Mouse (Mus musculus) midbrain, embryonic 14.5 days (tissue): ENCODE measurements around the gene Camk2n1. TPM values are rescaled to one million over a fixed set of nuclear protein-coding genes. Genes with fewer than 3 reads are reported as not detected.
"Not testable (repeated sequence)": the region's sequence is repeated elsewhere in the genome, so short reads cannot be mapped to it uniquely, and the experiment has no call there.

Experiments used
- ATAC-seq: fragments of 200-750 bp; cut with Nextera tagmentation; 2 replicates; pipeline ENCODE4 v1.8.0; 2017; ENCODE audit warnings: moderate number of reproducible peaks, moderate library complexity; ENCODE audit not compliant: low FRiP score, low TSS enrichment
- DNase-seq: peaks from one replicate; pipeline ENCODE4 v3.0.0-alpha.2; 2015
- H3K27ac ChIP-seq: fragments of 300-500 bp; sonication (generic); replicated peaks from 2 replicates; pipeline ENCODE4 v1.5.1; 2014; ENCODE audit warnings: mild to moderate bottlenecking, low read depth, low read length, moderate library complexity
- H3K27me3 ChIP-seq: fragments of 300-500 bp; sonication (generic); 2 replicates; pipeline ENCODE4 v1.6.1; 2014; ENCODE audit warnings: low read length, control low read depth, mixed read lengths; ENCODE audit not compliant: control insufficient read depth, insufficient read depth
- H3K36me3 ChIP-seq: fragments of 300-500 bp; sonication (generic); 2 replicates; pipeline ENCODE4 v1.6.1; 2014; ENCODE audit warnings: low read length, control low read depth; ENCODE audit not compliant: control insufficient read depth, insufficient read depth
- H3K4me1 ChIP-seq: fragments of 300-500 bp; sonication (generic); 2 replicates; pipeline ENCODE4 v1.6.1; 2014; ENCODE audit warnings: mild to moderate bottlenecking, antibody characterized with exemption, low read length, control low read depth; ENCODE audit not compliant: control insufficient read depth, insufficient read depth
- H3K4me2 ChIP-seq: fragments of 300-500 bp; sonication (generic); 2 replicates; pipeline ENCODE4 v1.6.1; 2014; ENCODE audit warnings: mild to moderate bottlenecking, low read length, moderate library complexity
- H3K4me3 ChIP-seq: fragments of 300-500 bp; sonication (generic); replicated peaks from 2 replicates; pipeline ENCODE4 v1.5.1; 2014; ENCODE audit warnings: low read depth, low read length
- H3K9ac ChIP-seq: fragments of 300-500 bp; sonication (generic); replicated peaks from 2 replicates; pipeline ENCODE4 v1.6.1; 2014; ENCODE audit warnings: mild to moderate bottlenecking, low read length, moderate library complexity
- H3K9me3 ChIP-seq: fragments of 300-500 bp; sonication (generic); 2 replicates; pipeline ENCODE4 v1.6.1; 2016; ENCODE audit warnings: low read length, control low read depth, mixed read lengths; ENCODE audit not compliant: control insufficient read depth
- WGBS: fragments of 180-500 bp; shearing (Covaris S2); extraction: QIAGEN DNeasy Blood & Tissue Kit; methylation state at CpG from one replicate; pipeline ENCODE4 v1.1.7; 2014; 5-methylcytosine and 5-hydroxymethylcytosine counted together
- polyA plus RNA-seq: library from polyadenylated mRNA; unstranded; fragments of >200 nt; fragmentation: Nextera tagmentation; extraction: Ambion mirVana; gene quantifications from 2 replicates; pipeline ENCODE4 v1.2.1, GENCODE M21; 2014

The Camk2n1 gene
- polyA plus RNA-seq, 1 experiment from 2014 or later = 15.4 TPM

GRCm38 (mm10) chr4:138417882-138418281, 36.2 kb upstream of the Camk2n1 start:
- Histone ChIP-seq H3K9me3 (no peaks in the 10 kb centered on the region), H3K4me3 (no peak overlapping the region), H3K4me1 (peaks cover 8% of the 10 kb centered on the region; the same call in 1 of the 2 replicates), H3K27me3 (0 out of 2 replicates have a peak, but pooled peaks cover 2% of the 10 kb centered on the region), H3K9ac (no peak overlapping the region), H3K36me3 (no peaks in the 10 kb centered on the region), H3K27ac (no peak overlapping the region), H3K4me2 (no peak overlapping the region)
- no peak for ATAC-seq
- DNase-seq = no peak
- WGBS = 84% methylated on average over 4 of the region's 4 CpGs

- DNase-seq = peak; percentile 60
- H3K4me1 ChIP-seq = peaks cover 8% of the 10 kb centered on the region; the same call in 1 of the 2 replicates
- H3K36me3 ChIP-seq = no peaks in the 10 kb centered on the region
- no peak overlapping the region for H3K4me3 ChIP-seq
- no peak overlapping the region for H3K27ac ChIP-seq
- H3K9me3 ChIP-seq = no peaks in the 10 kb centered on the region
- 0 out of 2 replicates have a peak, but pooled peaks cover 2% of the 10 kb centered on the region for H3K27me3 ChIP-seq
- 47% methylated on average over 11 of the region's 11 CpGs for WGBS
- H3K4me2 ChIP-seq = no peak overlapping the region
- H3K9ac ChIP-seq = no peak overlapping the region
- ATAC-seq = no peak
These were observed 35.7 kb upstream of the Camk2n1 start for GRCm38 (mm10) chr4:138418340-138418957.

- Histone ChIP-seq H3K9ac (no peak overlapping the region), H3K4me1 (no peaks in the 10 kb centered on the region), H3K27me3 (0 out of 2 replicates have a peak, but pooled peaks cover 2% of the 10 kb centered on the region), H3K36me3 (no peaks in the 10 kb centered on the region), H3K4me3 (no peak overlapping the region), H3K27ac (no peak overlapping the region), H3K9me3 (no peaks in the 10 kb centered on the region), H3K4me2 (no peak overlapping the region)
- DNase-seq (no peak), ATAC-seq (no peak)
- WGBS = 86% methylated on average over 6 of the region's 6 CpGs
These were observed 29.1 kb upstream of the Camk2n1 start for GRCm38 (mm10) chr4:138425028-138425427.

GRCm38 (mm10) chr4:138425604-138426003, 28.5 kb upstream of the Camk2n1 start:
- H3K4me2 ChIP-seq, H3K9me3 ChIP-seq, ATAC-seq, H3K4me1 ChIP-seq, H3K27ac ChIP-seq, H3K27me3 ChIP-seq, H3K4me3 ChIP-seq, H3K36me3 ChIP-seq, DNase-seq, H3K9ac ChIP-seq: not testable (repeated sequence)
- 94% methylated on average over 14 of the region's 14 CpGs for WGBS

- WGBS = 41% methylated on average over 22 of the region's 22 CpGs
- Histone ChIP-seq H3K36me3 (no peaks in the 10 kb centered on the region), H3K4me3 (no peak overlapping the region), H3K27me3 (no peaks in the 10 kb centered on the region), H3K27ac (no peak overlapping the region), H3K4me2 (no peak overlapping the region), H3K4me1 (no peaks in the 10 kb centered on the region), H3K9ac (no peak overlapping the region), H3K9me3 (no peaks in the 10 kb centered on the region)
- DNase-seq (peak; percentile 89), ATAC-seq (no peak)
These were observed 27.1 kb upstream of the Camk2n1 start for GRCm38 (mm10) chr4:138426778-138427705.

- ATAC-seq = no peak
- H3K4me3 ChIP-seq = no peak overlapping the region
- H3K27me3 ChIP-seq = no peaks in the 10 kb centered on the region
- no peaks in the 10 kb centered on the region for H3K9me3 ChIP-seq
- no peaks in the 10 kb centered on the region for H3K4me1 ChIP-seq
- 41% methylated on average over 3 of the region's 3 CpGs for WGBS
- H3K36me3 ChIP-seq = no peaks in the 10 kb centered on the region
- no peak overlapping the region for H3K27ac ChIP-seq
- DNase-seq = peak; percentile 64
- no peak overlapping the region for H3K4me2 ChIP-seq
- H3K9ac ChIP-seq = no peak overlapping the region
These were observed 24.3 kb upstream of the Camk2n1 start for GRCm38 (mm10) chr4:138429778-138430177.

- Histone ChIP-seq H3K27me3 (no peaks in the 10 kb centered on the region), H3K4me3 (no peak overlapping the region), H3K36me3 (0 out of 2 replicates have a peak, but pooled peaks cover 6% of the 10 kb centered on the region), H3K9ac (no peak overlapping the region), H3K27ac (no peak overlapping the region), H3K9me3 (no peaks in the 10 kb centered on the region), H3K4me2 (no peak overlapping the region), H3K4me1 (peaks cover 11% of the 10 kb centered on the region)
- ATAC-seq (no peak), DNase-seq (no peak)
- 60% methylated on average over 8 of the region's 8 CpGs for WGBS
These were observed 22.8 kb upstream of the Camk2n1 start for GRCm38 (mm10) chr4:138431340-138431739.

GRCm38 (mm10) chr4:138434347-138435316, 19.5 kb upstream of the Camk2n1 start, which contains the start of gene Mul1:
Mul1 (plus strand) TSS chr4:138434671.
- H3K4me1 ChIP-seq = peaks cover 11% of the 10 kb centered on the region
- DNase-seq = peak; percentile 98
- H3K4me2 ChIP-seq = peak within 1 kb of the TSS; percentile 95
- H3K4me3 ChIP-seq = peak within 1 kb of the TSS; percentile 89
- peak within 1 kb of the TSS; percentile 80 for H3K9ac ChIP-seq
- H3K9me3 ChIP-seq = no peaks in the 10 kb centered on the region
- H3K36me3 ChIP-seq = peaks cover 38% of the 10 kb centered on the region
- H3K27me3 ChIP-seq = no peaks in the 10 kb centered on the region
- peak within 1 kb of the TSS; percentile 73 for H3K27ac ChIP-seq
- WGBS = 2% methylated on average over 64 of the region's 64 CpGs
- ATAC-seq = peak; percentile 93
